Mouse (Mus musculus) lung, postnatal 0 days (tissue): ENCODE measurements around the gene Mrs2. TPM values are rescaled to one million over a fixed set of nuclear protein-coding genes. Genes with fewer than 3 reads are reported as not detected.

ENCODE experiments used
- ATAC-seq: fragments of 200-750 bp; cut with Nextera tagmentation; 2 replicates; pipeline ENCODE4 v1.8.0; 2017; ENCODE audit warnings: moderate library complexity
- DNase-seq: peaks from one replicate; pipeline ENCODE4 v3.0.0-alpha.2; 2016; ENCODE audit warnings: low spot score
- H3K27ac ChIP-seq: fragments of 300-500 bp; sonication (generic); 2 replicates; pipeline ENCODE4 v1.5.1; 2014; ENCODE audit warnings: antibody characterized with exemption, mild to moderate bottlenecking, low read length, mixed read lengths
- H3K27me3 ChIP-seq: fragments of 300-500 bp; sonication (generic); replicated peaks from 2 replicates; pipeline ENCODE4 v1.6.1; 2014; ENCODE audit warnings: low read length, mixed read lengths; ENCODE audit not compliant: insufficient read depth
- H3K36me3 ChIP-seq: fragments of 300-500 bp; sonication (generic); 2 replicates; pipeline ENCODE4 v1.6.1; 2014; ENCODE audit warnings: low read length, mixed read lengths; ENCODE audit not compliant: insufficient read depth
- H3K4me1 ChIP-seq: fragments of 300-500 bp; sonication (generic); 2 replicates; pipeline ENCODE4 v1.6.1; 2014; ENCODE audit warnings: antibody characterized with exemption, low read depth, low read length, mixed read lengths; ENCODE audit not compliant: insufficient read depth
- H3K4me2 ChIP-seq: fragments of 300-500 bp; sonication (generic); replicated peaks from 2 replicates; pipeline ENCODE4 v1.6.1; 2014; ENCODE audit warnings: low read depth, mild to moderate bottlenecking, low read length, moderate library complexity, mixed read lengths
- H3K4me3 ChIP-seq: fragments of 300-500 bp; sonication (generic); 2 replicates; pipeline ENCODE4 v1.5.1; 2014; ENCODE audit warnings: low read depth, low read length
- H3K9ac ChIP-seq: fragments of 300-500 bp; sonication (generic); replicated peaks from 2 replicates; pipeline ENCODE4 v1.6.1; 2014; ENCODE audit warnings: low read depth, mild to moderate bottlenecking
- H3K9me3 ChIP-seq: fragments of 300-500 bp; sonication (generic); 2 replicates; pipeline ENCODE4 v1.6.1; 2016; ENCODE audit warnings: low read length, mixed read lengths
- CTCF ChIP-seq: IDR thresholded peaks from 2 replicates; pipeline ENCODE4 v1.5.1; 2016; ENCODE audit warnings: antibody characterized with exemption, mild to moderate bottlenecking
- EP300 ChIP-seq: IDR thresholded peaks from 2 replicates; pipeline ENCODE4 v1.6.1; 2016; ENCODE audit warnings: antibody characterized with exemption, mild to moderate bottlenecking, control low read depth
- WGBS: fragments of 180-500 bp; shearing (Covaris S2); extraction: QIAGEN DNeasy Blood & Tissue Kit; methylation state at CpG from one replicate; pipeline ENCODE4 v1.1.7; 2014; 5-methylcytosine and 5-hydroxymethylcytosine counted together
- polyA plus RNA-seq: library from polyadenylated mRNA; unstranded; fragments of >200 nt; fragmentation: Nextera tagmentation; extraction: Ambion mirVana; gene quantifications from 2 replicates; pipeline ENCODE4 v1.2.1, GENCODE M21; 2015

Gene Mrs2
- polyA plus RNA-seq, 1 experiment from 2014 or later = 13.3 TPM

DNA sequence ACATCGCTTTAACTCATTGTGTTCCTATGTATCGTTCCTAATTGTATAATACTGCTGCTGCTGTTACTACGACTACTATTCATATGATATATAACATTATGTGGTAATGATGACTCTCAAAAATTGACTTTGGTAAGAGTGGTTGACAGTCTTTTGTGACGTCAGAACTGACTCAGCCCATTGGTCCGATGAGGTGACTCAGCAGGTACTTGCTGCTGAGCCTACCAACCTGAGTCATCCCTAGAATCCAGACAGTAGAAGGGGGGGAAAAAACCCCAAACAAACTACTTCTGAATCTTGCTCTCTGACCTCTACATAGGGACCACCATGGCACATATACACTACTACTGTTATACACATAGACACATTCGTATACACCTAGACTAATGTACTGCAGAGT, 71.3 kb downstream of the Mrs2 start:
- TF ChIP-seq EP300 (no peak), CTCF (no peak)
- Histone ChIP-seq H3K4me1 (no peaks in the 10 kb centered on the region), H3K9ac (no peak overlapping the region), H3K4me2 (no peak overlapping the region), H3K4me3 (no peak overlapping the region), H3K9me3 (no peaks in the 10 kb centered on the region), H3K36me3 (no peaks in the 10 kb centered on the region), H3K27me3 (no peaks in the 10 kb centered on the region), H3K27ac (no peak overlapping the region)
- WGBS = 91% methylated on average over 6 of the region's 6 CpGs
- DNase-seq (no peak), ATAC-seq (no peak)

DNA sequence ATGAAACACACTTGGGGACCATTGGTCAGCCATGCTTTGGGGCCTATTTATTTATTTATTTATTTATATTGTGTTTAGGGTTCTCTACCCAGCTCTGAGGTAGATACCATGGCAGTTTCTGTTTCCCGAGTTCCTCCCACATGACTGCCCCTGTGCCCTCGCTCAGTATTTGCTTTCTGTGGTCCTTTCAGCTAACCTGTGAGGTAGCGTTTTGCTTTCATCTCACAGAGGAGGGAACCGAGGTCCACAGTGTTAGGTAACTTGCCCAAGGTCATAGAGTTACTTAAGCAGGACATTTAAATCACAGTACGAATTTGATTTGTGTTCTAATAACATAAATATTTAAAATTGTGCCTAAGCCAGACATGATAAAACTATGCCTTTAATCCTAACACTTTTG, 73.0 kb downstream of the Mrs2 start:
- H3K4me3 ChIP-seq = no peak overlapping the region
- H3K27ac ChIP-seq = no peak overlapping the region
- DNase-seq (no peak), ATAC-seq (no peak)
- no peaks in the 10 kb centered on the region for H3K9me3 ChIP-seq
- no peaks in the 10 kb centered on the region for H3K27me3 ChIP-seq
- no peak overlapping the region for H3K9ac ChIP-seq
- WGBS = 60% methylated on average over 5 of the region's 5 CpGs
- no peaks in the 10 kb centered on the region for H3K4me1 ChIP-seq
- no peak overlapping the region for H3K4me2 ChIP-seq
- no peak for TF ChIP-seq CTCF
- no peak for TF ChIP-seq EP300
- no peaks in the 10 kb centered on the region for H3K36me3 ChIP-seq

DNA sequence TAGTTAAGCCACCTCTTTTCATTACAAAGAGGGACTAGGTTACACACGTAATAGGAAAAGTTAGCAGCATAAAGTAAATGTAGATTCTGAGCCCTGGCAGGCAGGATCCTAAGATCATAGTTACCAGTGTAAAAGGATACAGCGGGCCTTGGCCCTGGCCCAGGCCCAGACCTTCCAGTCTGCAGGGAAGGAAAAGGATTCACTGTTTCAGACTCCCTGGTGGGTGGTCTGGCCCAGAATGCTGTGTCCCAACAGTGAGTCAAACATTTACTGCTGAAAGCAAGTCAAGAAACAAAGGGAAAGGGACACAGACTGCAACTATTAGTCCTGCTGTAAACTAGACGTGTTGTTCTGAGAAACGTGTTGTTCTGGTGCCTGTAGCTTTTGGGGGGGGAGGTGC, 74.6 kb downstream of the Mrs2 start:
- peak; percentile 50; the same call in 1 of the 2 replicates for ATAC-seq
- no peaks in the 10 kb centered on the region for H3K4me1 ChIP-seq
- H3K4me2 ChIP-seq = no peak overlapping the region
- H3K27me3 ChIP-seq = no peaks in the 10 kb centered on the region
- H3K27ac ChIP-seq = no peak overlapping the region
- 29% methylated on average over 4 of the region's 4 CpGs for WGBS
- H3K36me3 ChIP-seq = no peaks in the 10 kb centered on the region
- H3K9me3 ChIP-seq = no peaks in the 10 kb centered on the region
- DNase-seq = peak; percentile 59
- no peak overlapping the region for H3K4me3 ChIP-seq
- TF ChIP-seq CTCF = no peak
- no peak for TF ChIP-seq EP300
- H3K9ac ChIP-seq = no peak overlapping the region

DNA sequence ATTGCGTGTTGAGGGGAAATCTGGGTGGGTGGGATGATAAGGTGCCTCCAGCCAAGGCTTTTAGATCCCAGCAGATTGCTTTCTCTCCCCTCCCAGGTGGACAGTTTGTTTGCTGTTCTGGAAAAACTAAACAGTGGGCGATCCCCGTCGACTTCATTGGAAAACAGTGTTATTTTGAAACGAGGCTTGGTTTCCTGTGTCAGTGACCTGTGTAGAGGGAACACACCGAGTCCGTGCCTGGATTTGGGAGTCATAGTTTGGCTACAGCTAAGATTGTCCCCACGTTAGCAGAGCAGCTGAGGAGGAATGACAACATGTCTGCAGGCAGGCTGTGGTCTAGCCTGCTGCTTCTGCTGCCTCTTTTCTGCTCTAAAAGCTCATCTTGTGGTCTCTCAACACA, 76.9 kb downstream of the Mrs2 start:
- Histone ChIP-seq H3K4me3 (no peak overlapping the region), H3K27ac (no peak overlapping the region), H3K9me3 (no peaks in the 10 kb centered on the region), H3K4me2 (no peak overlapping the region), H3K4me1 (no peaks in the 10 kb centered on the region), H3K27me3 (no peaks in the 10 kb centered on the region), H3K9ac (no peak overlapping the region), H3K36me3 (no peaks in the 10 kb centered on the region)
- ATAC-seq (no peak), DNase-seq (no peak)
- 39% methylated on average over 8 of the region's 8 CpGs for WGBS
- TF ChIP-seq EP300 = no peak
- no peak for TF ChIP-seq CTCF

DNA sequence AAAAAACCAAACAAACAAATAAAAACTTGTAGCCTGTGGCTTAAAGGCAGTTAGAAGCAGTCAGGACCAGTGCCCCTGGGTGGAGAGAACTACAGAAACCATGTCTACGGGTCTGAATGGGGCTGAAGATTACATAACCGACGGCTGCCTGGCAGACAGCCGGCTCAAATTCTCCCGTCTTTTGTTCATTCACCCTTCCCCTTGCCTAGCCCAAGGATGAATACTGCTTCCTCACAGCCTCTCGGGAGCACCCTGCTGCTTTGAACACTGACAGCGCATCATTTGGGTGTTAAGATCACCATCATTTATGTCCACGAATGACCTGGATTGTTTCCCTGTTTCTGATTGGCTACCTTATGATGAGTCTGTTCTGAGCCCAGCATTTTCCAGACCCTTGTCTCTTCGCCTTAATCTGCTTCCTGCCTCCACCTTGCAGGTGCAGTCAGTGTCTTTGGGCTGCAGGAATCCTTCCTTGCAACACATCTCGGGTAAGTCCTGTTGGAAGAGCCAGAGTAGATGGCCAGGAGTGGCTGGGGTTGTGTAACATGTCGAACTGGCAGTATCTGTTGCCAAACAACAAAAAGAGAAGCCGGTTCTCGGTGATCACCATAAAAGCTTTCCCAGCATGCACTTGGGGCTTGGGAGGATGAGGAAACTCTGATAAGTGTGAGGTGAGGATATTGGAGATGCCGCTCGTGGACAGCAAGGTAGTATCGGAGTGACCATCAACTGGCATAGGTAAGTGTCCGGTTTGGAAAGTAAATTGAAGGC, 77.5 kb downstream of the Mrs2 start, which contains the start of gene Gpld1:
Gene Gpld1 (plus strand): TSS at position 641 of the 771 bp plus-strand sequence.
- ATAC-seq = no peak
- Histone ChIP-seq H3K27me3 (no peaks in the 10 kb centered on the region), H3K4me2 (no peak within 1 kb of the TSS), H3K9me3 (no peaks in the 10 kb centered on the region), H3K4me1 (no peaks in the 10 kb centered on the region), H3K36me3 (no peaks in the 10 kb centered on the region), H3K27ac (no peak within 1 kb of the TSS), H3K9ac (no peak within 1 kb of the TSS), H3K4me3 (no peak within 1 kb of the TSS)
- TF ChIP-seq EP300 (no peak), CTCF (no peak)
- 49% methylated on average over 17 of the region's 17 CpGs for WGBS
- DNase-seq = no peak

DNA sequence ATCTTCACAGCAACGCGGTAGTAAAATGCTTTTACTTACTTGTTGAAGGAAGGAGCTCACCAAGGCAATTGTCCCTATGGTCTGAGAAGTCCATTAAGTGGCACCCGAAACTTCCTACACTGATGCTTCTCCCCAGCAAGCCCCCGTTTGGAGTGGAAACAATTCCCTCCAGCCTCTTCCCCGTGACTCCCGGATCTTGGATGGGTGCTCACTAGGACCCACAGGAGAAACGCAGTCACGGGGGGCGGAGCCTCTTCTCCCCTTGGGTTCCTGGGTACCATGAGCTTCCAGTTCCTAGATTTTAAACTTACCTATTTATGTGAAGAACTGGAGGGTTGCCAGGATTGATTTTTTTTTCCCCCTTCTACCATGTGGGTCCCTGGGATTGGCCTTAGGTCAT, 80.7 kb downstream of the Mrs2 start:
- Histone ChIP-seq H3K4me1 (no peaks in the 10 kb centered on the region), H3K9me3 (no peaks in the 10 kb centered on the region), H3K4me3 (no peak overlapping the region), H3K27ac (no peak overlapping the region), H3K36me3 (no peaks in the 10 kb centered on the region), H3K4me2 (no peak overlapping the region), H3K9ac (no peak overlapping the region), H3K27me3 (no peaks in the 10 kb centered on the region)
- 90% methylated on average over 9 of the region's 9 CpGs for WGBS
- no peak for TF ChIP-seq EP300
- TF ChIP-seq CTCF = no peak
- DNase-seq = no peak
- ATAC-seq = no peak
